Mouse (Mus musculus): Measurements from ENCODE around the gene Syne3. TPM values are rescaled to one million over a fixed set of nuclear protein-coding genes. Genes with fewer than 3 reads are reported as not detected.
A peak's percentile ranks its signal among the peaks of the same experiment; 100 is the strongest.

Syne3 gene
- polyA plus RNA-seq, 1 experiment: 11.1 TPM

- H3K4me1 ChIP-seq (ENCODE audit: control insufficient read depth, insufficient read depth, low read length): no peaks in the 10 kb centered on the region
- WGBS: 94% methylated on average over 6 of the region's 6 CpGs
- no peak overlapping the region for H3K4me3 ChIP-seq (replicated peaks; ENCODE audit: control insufficient read depth, low read depth, low read length)
- no peak for TF ChIP-seq CTCF (IDR thresholded peaks at IDR 0.05; ENCODE audit: control insufficient read depth, insufficient read depth, low read length)
- no peak for TF ChIP-seq POLR2A (IDR thresholded peaks at IDR 0.05; ENCODE audit: borderline replicate concordance, control insufficient read depth, low read depth, low read length)
- H3K27ac ChIP-seq (ENCODE audit: control insufficient read depth, insufficient read depth, low read depth, low read length, poor library complexity): no peak overlapping the region; the same call in 1 of the 2 replicates
Observed at GRCm38 (mm10) chr12:104946231-104946630, 63.4 kb downstream of the Syne3 start.

- Histone ChIP-seq H3K4me1 (ENCODE audit: control insufficient read depth, insufficient read depth, low read length) (no peaks in the 10 kb centered on the region), H3K4me3 (replicated peaks; ENCODE audit: control insufficient read depth, low read depth, low read length) (no peak overlapping the region), H3K27ac (ENCODE audit: control insufficient read depth, insufficient read depth, low read depth, low read length, poor library complexity) (no peak overlapping the region)
- TF ChIP-seq POLR2A (IDR thresholded peaks at IDR 0.05; ENCODE audit: borderline replicate concordance, control insufficient read depth, low read depth, low read length) (no peak), CTCF (IDR thresholded peaks at IDR 0.05; ENCODE audit: control insufficient read depth, insufficient read depth, low read length) (no peak)
- 90% methylated on average over 9 of the region's 9 CpGs for WGBS
Observed at GRCm38 (mm10) chr12:104940466-104940865, 69.1 kb downstream of the Syne3 start.

- no peaks in the 10 kb centered on the region for H3K4me1 ChIP-seq (ENCODE audit: control insufficient read depth, insufficient read depth, low read length)
- no peak for TF ChIP-seq CTCF (IDR thresholded peaks at IDR 0.05; ENCODE audit: control insufficient read depth, insufficient read depth, low read length)
- H3K4me3 ChIP-seq (replicated peaks; ENCODE audit: control insufficient read depth, low read depth, low read length): no peak overlapping the region
- no peak overlapping the region for H3K27ac ChIP-seq (ENCODE audit: control insufficient read depth, insufficient read depth, low read depth, low read length, poor library complexity)
- 50% methylated on average over 4 of the region's 4 CpGs for WGBS
Observed at GRCm38 (mm10) chr12:104940027-104940386, 69.6 kb downstream of the Syne3 start.

GRCm38 (mm10) chr12:104939372-104940026, 70.1 kb downstream of the Syne3 start:
- Histone ChIP-seq H3K27ac (ENCODE audit: control insufficient read depth, insufficient read depth, low read depth, low read length, poor library complexity) (no peak overlapping the region), H3K4me3 (replicated peaks; ENCODE audit: control insufficient read depth, low read depth, low read length) (no peak overlapping the region), H3K4me1 (ENCODE audit: control insufficient read depth, insufficient read depth, low read length) (no peaks in the 10 kb centered on the region)
- no peak for TF ChIP-seq POLR2A (IDR thresholded peaks at IDR 0.05; ENCODE audit: borderline replicate concordance, control insufficient read depth, low read depth, low read length)
- peak; percentile 93 for TF ChIP-seq CTCF (IDR thresholded peaks at IDR 0.05; ENCODE audit: control insufficient read depth, insufficient read depth, low read length)
- WGBS: 73% methylated on average over 13 of the region's 13 CpGs

GRCm38 (mm10) chr12:104938935-104939334, 70.7 kb downstream of the Syne3 start:
- Histone ChIP-seq H3K4me3 (replicated peaks; ENCODE audit: control insufficient read depth, low read depth, low read length) (no peak overlapping the region), H3K4me1 (ENCODE audit: control insufficient read depth, insufficient read depth, low read length) (no peaks in the 10 kb centered on the region), H3K27ac (ENCODE audit: control insufficient read depth, insufficient read depth, low read depth, low read length, poor library complexity) (no peak overlapping the region)
- 91% methylated on average over 5 of the region's 5 CpGs for WGBS
- TF ChIP-seq CTCF (IDR thresholded peaks at IDR 0.05; ENCODE audit: control insufficient read depth, insufficient read depth, low read length): no peak
- TF ChIP-seq POLR2A (IDR thresholded peaks at IDR 0.05; ENCODE audit: borderline replicate concordance, control insufficient read depth, low read depth, low read length): no peak

GRCm38 (mm10) chr12:104936223-104936622, 73.4 kb downstream of the Syne3 start:
- TF ChIP-seq POLR2A (IDR thresholded peaks at IDR 0.05; ENCODE audit: borderline replicate concordance, control insufficient read depth, low read depth, low read length): no peak
- TF ChIP-seq CTCF (IDR thresholded peaks at IDR 0.05; ENCODE audit: control insufficient read depth, insufficient read depth, low read length): peak; percentile 69
- H3K4me3 ChIP-seq (replicated peaks; ENCODE audit: control insufficient read depth, low read depth, low read length): no peak overlapping the region
- 81% methylated on average over 4 of the region's 4 CpGs for WGBS
- no peaks in the 10 kb centered on the region for H3K4me1 ChIP-seq (ENCODE audit: control insufficient read depth, insufficient read depth, low read length)
- no peak overlapping the region for H3K27ac ChIP-seq (ENCODE audit: control insufficient read depth, insufficient read depth, low read depth, low read length, poor library complexity)

GRCm38 (mm10) chr12:104935144-104935543, 74.5 kb downstream of the Syne3 start:
- Histone ChIP-seq H3K27ac (ENCODE audit: control insufficient read depth, insufficient read depth, low read depth, low read length, poor library complexity) (no peak overlapping the region), H3K4me3 (replicated peaks; ENCODE audit: control insufficient read depth, low read depth, low read length) (no peak overlapping the region), H3K4me1 (ENCODE audit: control insufficient read depth, insufficient read depth, low read length) (no peaks in the 10 kb centered on the region)
- 92% methylated on average over 8 of the region's 8 CpGs for WGBS
- TF ChIP-seq POLR2A (IDR thresholded peaks at IDR 0.05; ENCODE audit: borderline replicate concordance, control insufficient read depth, low read depth, low read length) (no peak), CTCF (IDR thresholded peaks at IDR 0.05; ENCODE audit: control insufficient read depth, insufficient read depth, low read length) (no peak)

- Histone ChIP-seq H3K27ac (ENCODE audit: control insufficient read depth, insufficient read depth, low read depth, low read length, poor library complexity) (no peak overlapping the region), H3K4me3 (replicated peaks; ENCODE audit: control insufficient read depth, low read depth, low read length) (no peak overlapping the region), H3K4me1 (ENCODE audit: control insufficient read depth, insufficient read depth, low read length) (no peaks in the 10 kb centered on the region)
- 87% methylated on average over 13 of the region's 13 CpGs for WGBS
- no peak for TF ChIP-seq CTCF (IDR thresholded peaks at IDR 0.05; ENCODE audit: control insufficient read depth, insufficient read depth, low read length)
- no peak for TF ChIP-seq POLR2A (IDR thresholded peaks at IDR 0.05; ENCODE audit: borderline replicate concordance, control insufficient read depth, low read depth, low read length)
Observed at GRCm38 (mm10) chr12:104933800-104934199, 75.8 kb downstream of the Syne3 start.

GRCm38 (mm10) chr12:104933217-104933616, 76.4 kb downstream of the Syne3 start:
- 61% methylated on average over 2 of the region's 2 CpGs for WGBS
- no peak overlapping the region for H3K27ac ChIP-seq (ENCODE audit: control insufficient read depth, insufficient read depth, low read depth, low read length, poor library complexity)
- TF ChIP-seq CTCF (IDR thresholded peaks at IDR 0.05; ENCODE audit: control insufficient read depth, insufficient read depth, low read length) (peak; percentile 51), POLR2A (IDR thresholded peaks at IDR 0.05; ENCODE audit: borderline replicate concordance, control insufficient read depth, low read depth, low read length) (no peak)
- no peak overlapping the region for H3K4me3 ChIP-seq (replicated peaks; ENCODE audit: control insufficient read depth, low read depth, low read length)
- no peaks in the 10 kb centered on the region for H3K4me1 ChIP-seq (ENCODE audit: control insufficient read depth, insufficient read depth, low read length)
